Mouse (Mus musculus) embryonic facial prominence, embryonic 11.5 days (tissue): ENCODE measurements around the gene E130208F15Rik. TPM values are rescaled to one million over a fixed set of nuclear protein-coding genes. Genes with fewer than 3 reads are reported as not detected.

Source experiments
- ATAC-seq: fragments of 200-750 bp; cut with Nextera tagmentation; replicated peaks from 2 replicates; pipeline ENCODE4 v1.8.0; 2017; ENCODE audit warnings: low read depth; ENCODE audit not compliant: insufficient number of reproducible peaks, low FRiP score, low TSS enrichment
- DNase-seq: peaks from one replicate; pipeline ENCODE4 v3.0.0-alpha.2; 2015; ENCODE audit warnings: low spot score
- H3K27ac ChIP-seq: fragments of 300-500 bp; sonication (generic); replicated peaks from 2 replicates; pipeline ENCODE4 v1.5.1; 2014; ENCODE audit warnings: mild to moderate bottlenecking, low read depth, low read length, control low read depth
- H3K27me3 ChIP-seq: fragments of 300-500 bp; sonication (generic); 2 replicates; pipeline ENCODE4 v1.6.1; 2014; ENCODE audit warnings: mild to moderate bottlenecking, low read length, moderate library complexity, mixed read lengths; ENCODE audit not compliant: control insufficient read depth, insufficient read depth
- H3K36me3 ChIP-seq: fragments of 300-500 bp; sonication (generic); replicated peaks from 2 replicates; pipeline ENCODE4 v1.6.1; 2014; ENCODE audit warnings: low read depth, mild to moderate bottlenecking, low read length, moderate library complexity, mixed read lengths; ENCODE audit not compliant: control insufficient read depth, insufficient read depth
- H3K4me1 ChIP-seq: fragments of 300-500 bp; sonication (generic); 2 replicates; pipeline ENCODE4 v1.6.1; 2014; ENCODE audit warnings: low read length, mixed read lengths; ENCODE audit not compliant: control insufficient read depth, insufficient read depth
- H3K4me2 ChIP-seq: fragments of 300-500 bp; sonication (generic); 2 replicates; pipeline ENCODE4 v1.6.1; 2014; ENCODE audit warnings: low read depth, mild to moderate bottlenecking, control low read depth, low read length, moderate library complexity
- H3K4me3 ChIP-seq: fragments of 300-500 bp; sonication (generic); 2 replicates; pipeline ENCODE4 v1.5.1; 2014; ENCODE audit warnings: low read depth, low read length, control low read depth
- H3K9ac ChIP-seq: fragments of 300-500 bp; sonication (generic); replicated peaks from 2 replicates; pipeline ENCODE4 v1.6.1; 2014; ENCODE audit warnings: mild to moderate bottlenecking, control low read depth, low read length
- H3K9me3 ChIP-seq: fragments of 300-500 bp; sonication (generic); replicated peaks from 2 replicates; pipeline ENCODE4 v1.6.1; 2016; ENCODE audit warnings: mild to moderate bottlenecking, low read length, inconsistent platforms, mixed read lengths; ENCODE audit not compliant: control insufficient read depth
- WGBS: fragments of 180-500 bp; shearing (Covaris S2); extraction: QIAGEN DNeasy Blood & Tissue Kit; methylation state at CpG from one replicate; pipeline ENCODE4 v1.1.7; 2014; 5-methylcytosine and 5-hydroxymethylcytosine counted together
- polyA plus RNA-seq: library from polyadenylated mRNA; unstranded; fragments of >200 nt; fragmentation: Nextera tagmentation; extraction: Ambion mirVana; gene quantifications from 2 replicates; pipeline ENCODE4 v1.2.1, GENCODE M21; 2014

Gene E130208F15Rik
- polyA plus RNA-seq, 1 experiment from 2014 or later = 1.4 TPM

GRCm38 (mm10) chr7:30322285-30322667, 736 bp downstream of the E130208F15Rik start:
- H3K27me3 ChIP-seq = no peaks in the 10 kb centered on the region
- H3K36me3 ChIP-seq = no peaks in the 10 kb centered on the region
- H3K4me3 ChIP-seq = peak overlapping the region; percentile 87
- H3K9ac ChIP-seq = peak overlapping the region; percentile 87
- H3K4me2 ChIP-seq = peak overlapping the region; percentile 83
- DNase-seq = peak; percentile 97
- 0% methylated on average over 20 of the region's 20 CpGs for WGBS
- peak; percentile 98 for ATAC-seq
- H3K9me3 ChIP-seq = no peaks in the 10 kb centered on the region
- H3K27ac ChIP-seq = peak overlapping the region; percentile 80; the same call in 1 of the 2 replicates
- no peaks in the 10 kb centered on the region for H3K4me1 ChIP-seq

- ATAC-seq = no peak
- DNase-seq = no peak
- Histone ChIP-seq H3K27me3 (no peaks in the 10 kb centered on the region), H3K9me3 (no peaks in the 10 kb centered on the region), H3K4me1 (no peaks in the 10 kb centered on the region), H3K36me3 (no peaks in the 10 kb centered on the region), H3K9ac (peak overlapping the region; percentile 87), H3K4me3 (peak overlapping the region; percentile 87), H3K4me2 (peak overlapping the region; percentile 83), H3K27ac (0 out of 2 replicates have a peak overlapping the region, but pooled peaks have one; percentile 9)
- WGBS = 33% methylated on average over 6 of the region's 6 CpGs
Measured at GRCm38 (mm10) chr7:30322865-30323264, 1.3 kb downstream of the E130208F15Rik start.

- no peaks in the 10 kb centered on the region for H3K4me1 ChIP-seq
- no peaks in the 10 kb centered on the region for H3K27me3 ChIP-seq
- H3K4me3 ChIP-seq = peak within 1 kb of the TSS; percentile 87
- 74% methylated on average over 3 of the region's 3 CpGs for WGBS
- no peaks in the 10 kb centered on the region for H3K9me3 ChIP-seq
- H3K4me2 ChIP-seq = peak within 1 kb of the TSS; percentile 83
- DNase-seq (no peak), ATAC-seq (no peak)
- 0 out of 2 replicates have a peak within 1 kb of the TSS, but pooled peaks have one; percentile 9 for H3K27ac ChIP-seq
- H3K36me3 ChIP-seq = no peaks in the 10 kb centered on the region
- H3K9ac ChIP-seq = peak within 1 kb of the TSS; percentile 87
Measured at GRCm38 (mm10) chr7:30323795-30324194, 2.3 kb downstream of the E130208F15Rik start, which contains the start of gene Sdhaf1. Sdhaf1 (minus strand) TSS chr7:30323895.

- Histone ChIP-seq H3K9me3 (no peaks in the 10 kb centered on the region), H3K27ac (no peak overlapping the region), H3K9ac (no peak overlapping the region), H3K36me3 (no peaks in the 10 kb centered on the region), H3K27me3 (no peaks in the 10 kb centered on the region), H3K4me2 (no peak overlapping the region), H3K4me3 (no peak overlapping the region), H3K4me1 (no peaks in the 10 kb centered on the region)
- DNase-seq (no peak), ATAC-seq (no peak)
- 81% methylated on average over 5 of the region's 5 CpGs for WGBS
Measured at GRCm38 (mm10) chr7:30324300-30324944, 2.9 kb downstream of the E130208F15Rik start.

- no peak for ATAC-seq
- WGBS = 44% methylated on average over 2 of the region's 2 CpGs
- no peaks in the 10 kb centered on the region for H3K4me1 ChIP-seq
Measured at GRCm38 (mm10) chr7:30325364-30325763, 3.8 kb downstream of the E130208F15Rik start.

GRCm38 (mm10) chr7:30326427-30326826, 4.9 kb downstream of the E130208F15Rik start:
- H3K36me3 ChIP-seq = no peaks in the 10 kb centered on the region
- H3K4me3 ChIP-seq = no peak overlapping the region
- H3K27ac ChIP-seq = no peak overlapping the region
- no peaks in the 10 kb centered on the region for H3K9me3 ChIP-seq
- no peaks in the 10 kb centered on the region for H3K4me1 ChIP-seq
- H3K9ac ChIP-seq = no peak overlapping the region
- H3K27me3 ChIP-seq = no peaks in the 10 kb centered on the region
- ATAC-seq (no peak), DNase-seq (no peak)
- no peak overlapping the region for H3K4me2 ChIP-seq

More at GRCm38 (mm10) chr7:30325364-30325763, 3.8 kb downstream of the E130208F15Rik start:
- Histone ChIP-seq H3K36me3 (no peaks in the 10 kb centered on the region), H3K9ac (no peak overlapping the region), H3K27me3 (no peaks in the 10 kb centered on the region), H3K4me3 (no peak overlapping the region), H3K4me2 (no peak overlapping the region), H3K27ac (no peak overlapping the region), H3K9me3 (no peaks in the 10 kb centered on the region)
- peak; percentile 58 for DNase-seq

- Histone ChIP-seq H3K9ac (no peak overlapping the region), H3K4me3 (no peak overlapping the region), H3K27ac (no peak overlapping the region), H3K27me3 (no peaks in the 10 kb centered on the region), H3K36me3 (no peaks in the 10 kb centered on the region), H3K4me2 (no peak overlapping the region), H3K4me1 (no peaks in the 10 kb centered on the region), H3K9me3 (no peaks in the 10 kb centered on the region)
- WGBS = 66% methylated on average over 15 of the region's 15 CpGs
- ATAC-seq (no peak), DNase-seq (no peak)
Measured at GRCm38 (mm10) chr7:30327140-30327539, 5.6 kb downstream of the E130208F15Rik start.

GRCm38 (mm10) chr7:30328379-30328778, 6.8 kb downstream of the E130208F15Rik start:
- Histone ChIP-seq H3K9ac (no peak overlapping the region), H3K9me3 (no peaks in the 10 kb centered on the region), H3K4me3 (no peak overlapping the region), H3K27ac (no peak overlapping the region), H3K4me2 (no peak overlapping the region), H3K36me3 (no peaks in the 10 kb centered on the region), H3K4me1 (no peaks in the 10 kb centered on the region), H3K27me3 (no peaks in the 10 kb centered on the region)
- DNase-seq (no peak), ATAC-seq (no peak)
- 57% methylated on average over 10 of the region's 10 CpGs for WGBS
